Mouse (Mus musculus): ENCODE measurements around the gene Uaca.

DNA sequence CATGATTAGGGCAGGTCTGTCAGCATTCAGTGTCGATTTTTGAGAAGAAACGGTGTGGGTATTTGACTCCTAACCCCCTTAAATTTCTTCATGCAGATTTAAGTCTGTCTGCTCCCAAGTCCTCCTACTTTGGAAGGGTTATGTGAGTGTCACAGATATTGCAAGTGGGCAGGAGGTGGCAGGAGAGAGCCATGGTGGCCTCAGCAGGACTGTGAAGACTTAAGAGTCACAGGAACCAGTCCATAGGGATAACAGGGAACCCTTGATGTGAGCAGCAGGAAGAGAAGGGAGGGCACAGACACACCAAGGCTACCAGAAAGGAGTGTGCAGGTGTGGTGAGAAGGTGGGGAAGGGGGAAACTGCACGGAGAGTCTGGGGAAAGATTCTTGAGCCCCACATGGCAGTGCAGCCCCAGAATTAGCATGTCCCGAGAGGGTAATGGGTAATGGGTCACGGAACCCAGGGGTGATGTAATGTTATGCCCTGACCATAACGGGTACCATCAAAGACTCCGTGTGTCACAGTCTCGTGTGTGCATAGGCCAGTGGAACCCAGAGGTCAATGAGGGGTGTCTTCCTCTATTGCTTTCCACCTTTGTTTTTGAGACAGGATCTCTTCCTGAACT is 101.3 kb downstream of the Uaca start:
- TF ChIP-seq CTCF (IDR thresholded peaks at IDR 0.05; ENCODE audit: control insufficient read depth, insufficient read depth, insufficient read length) (peak; percentile 41), MAX (IDR thresholded peaks at IDR 0.05) (no peak), CEBPB (IDR thresholded peaks at IDR 0.05; ENCODE audit: low read depth) (no peak), FOSL1 (IDR thresholded peaks at IDR 0.05; ENCODE audit: insufficient read depth, low read length, poor library complexity, severe bottlenecking) (no peak), USF1 (IDR thresholded peaks at IDR 0.05; ENCODE audit: low read depth) (no peak), MYOG (IDR thresholded peaks at IDR 0.05; ENCODE audit: control insufficient read depth, extremely low read depth, insufficient read length) (no peak)

All from C2C12 (cell line).